Mouse (Mus musculus): ENCODE results near the gene Zfp775. TPM values are rescaled to one million over a fixed set of nuclear protein-coding genes. Genes with fewer than 3 reads are reported as not detected.

The Zfp775 gene
- total RNA-seq, 1 experiment, result 3.5 TPM

DNA sequence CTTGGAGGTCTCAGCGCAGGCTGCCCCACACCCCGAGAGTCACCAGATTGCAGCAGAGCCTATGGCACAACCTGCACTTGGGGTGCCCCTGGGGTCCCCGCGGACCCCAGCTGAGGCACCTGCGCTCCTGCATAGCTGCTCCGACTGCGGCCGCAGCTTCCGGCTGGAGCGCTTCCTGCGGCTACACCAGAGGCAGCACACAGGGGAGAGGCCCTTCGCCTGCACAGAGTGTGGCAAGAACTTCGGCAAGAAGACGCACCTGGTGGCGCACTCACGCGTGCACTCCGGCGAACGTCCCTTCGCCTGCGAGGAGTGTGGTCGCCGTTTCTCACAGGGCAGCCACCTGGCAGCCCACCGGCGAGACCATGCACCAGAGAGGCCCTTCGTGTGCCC lies 4.6 kb upstream of the Zfp775 start:
- Histone ChIP-seq H3K4me1 (ENCODE audit: control insufficient read depth in 2 of 2, insufficient read depth in 2 of 2, low read length in 2 of 2, poor library complexity in 1 of 2) (peaks cover 0 to 7% of the 10 kb centered on the region in 2 experiments; a peak in 2 of 4 replicates), H3K9ac (ENCODE audit: insufficient read depth, low read depth, low read length, poor library complexity, severe bottlenecking) (peak overlapping the region; percentile 37), H3K4me3 (ENCODE audit: insufficient read depth in 1 of 2, low read depth in 1 of 2, low read length in 2 of 2, poor library complexity in 1 of 2, severe bottlenecking in 1 of 2) (peak overlapping the region; percentile 54 to 64), H3K9me3 (ENCODE audit: control insufficient read depth, insufficient read depth, low read depth, low read length) (no peaks in the 10 kb centered on the region), H3K36me3 (ENCODE audit: control insufficient read depth, insufficient read depth, low read length, poor library complexity, severe bottlenecking) (peaks cover 14% of the 10 kb centered on the region; the same call in 1 of the 2 replicates), H3K27ac (ENCODE audit: insufficient read depth, low read depth, low read length, poor library complexity, severe bottlenecking) (no peak overlapping the region)
- TF ChIP-seq ZNF384 (IDR thresholded peaks at IDR 0.05; ENCODE audit: low read depth, low read length) (no peak), MAFK (IDR thresholded peaks at IDR 0.05; ENCODE audit: insufficient read depth, low read depth, low read length) (no peak)
- in situ Hi-C loops (cut with MboI; ENCODE audit: low sequenced_read_pairs in 2 of 2, unreplicated experiment in 2 of 2), result no loop called here
- no peak for DNase-seq (ENCODE audit: low read depth, low spot score)

DNA sequence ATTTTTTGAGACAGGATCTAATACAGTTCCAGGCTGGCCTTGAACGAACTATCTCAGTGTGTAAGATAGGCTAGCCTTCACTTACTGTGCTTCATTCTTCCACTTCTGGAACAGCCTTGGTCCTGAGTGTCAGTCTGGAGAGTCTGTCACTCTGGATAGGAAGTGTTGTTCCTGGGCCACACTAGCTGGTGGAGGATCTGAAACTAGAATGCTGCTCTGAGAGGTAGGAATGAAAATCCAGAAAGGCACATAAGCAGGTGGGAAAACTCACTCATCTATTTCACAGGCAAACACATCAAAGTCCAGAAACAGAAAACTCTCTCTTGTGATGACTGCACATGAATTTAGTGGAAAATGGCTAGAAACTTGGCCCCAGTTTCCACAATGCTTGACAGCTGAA lies 1.3 kb upstream of the Zfp775 start:
- Histone ChIP-seq H3K36me3 (ENCODE audit: control insufficient read depth, insufficient read depth, low read length, poor library complexity, severe bottlenecking) (peaks cover 14% of the 10 kb centered on the region; the same call in 1 of the 2 replicates), H3K4me3 (ENCODE audit: insufficient read depth in 1 of 2, low read depth in 1 of 2, low read length in 2 of 2, poor library complexity in 1 of 2, severe bottlenecking in 1 of 2) (no peak overlapping the region), H3K27ac (ENCODE audit: insufficient read depth, low read depth, low read length, poor library complexity, severe bottlenecking) (no peak overlapping the region), H3K9ac (ENCODE audit: insufficient read depth, low read depth, low read length, poor library complexity, severe bottlenecking) (no peak overlapping the region), H3K4me1 (ENCODE audit: control insufficient read depth in 2 of 2, insufficient read depth in 2 of 2, low read length in 2 of 2, poor library complexity in 1 of 2) (peaks cover 0 to 5% of the 10 kb centered on the region in 2 experiments; a peak in 1 of 4 replicates), H3K9me3 (ENCODE audit: control insufficient read depth, insufficient read depth, low read depth, low read length) (no peaks in the 10 kb centered on the region)
- no peak for DNase-seq (ENCODE audit: low read depth, low spot score)
- no peak for TF ChIP-seq ZNF384 (IDR thresholded peaks at IDR 0.05; ENCODE audit: low read depth, low read length)
- in situ Hi-C loops (cut with MboI; ENCODE audit: low sequenced_read_pairs in 2 of 2, unreplicated experiment in 2 of 2), result no loop called here

DNA sequence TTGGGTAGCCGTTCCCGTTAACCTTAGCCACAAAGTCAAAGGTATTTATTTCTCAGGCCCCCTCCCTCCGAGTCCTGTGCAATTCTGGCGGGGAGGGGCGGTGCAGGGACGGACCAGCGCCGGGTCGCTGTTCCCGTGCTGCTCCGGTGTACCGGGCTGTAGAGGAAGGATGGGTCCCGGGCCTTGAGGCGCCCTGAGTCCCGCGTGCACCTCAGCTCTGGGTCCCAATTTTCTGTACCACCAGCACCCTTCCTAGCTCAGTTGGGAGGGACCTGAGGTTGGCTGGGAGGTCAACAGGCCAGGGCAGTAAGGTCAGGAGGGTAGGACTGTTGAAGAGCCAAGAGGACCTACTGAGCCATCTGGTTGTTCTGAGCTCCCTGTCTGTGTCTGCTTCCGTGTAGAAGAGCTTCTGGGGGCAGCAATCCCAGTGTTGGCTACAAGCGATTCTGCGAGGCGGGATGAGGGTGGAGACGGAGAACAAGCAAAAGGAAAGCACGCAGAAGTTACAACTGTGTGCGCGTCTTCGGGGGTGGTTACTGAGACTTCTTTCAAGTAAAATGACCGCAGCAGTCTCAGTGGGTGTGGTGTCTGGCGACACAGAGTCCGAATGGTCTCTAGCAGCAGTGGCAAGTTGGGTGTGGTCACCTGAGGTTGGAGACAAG lies 348 bp downstream of the Zfp775 start:
- Histone ChIP-seq H3K9me3 (ENCODE audit: control insufficient read depth, insufficient read depth, low read depth, low read length) (no peaks in the 10 kb centered on the region), H3K27ac (ENCODE audit: insufficient read depth, low read depth, low read length, poor library complexity, severe bottlenecking) (no peak overlapping the region), H3K4me3 (ENCODE audit: insufficient read depth in 1 of 2, low read depth in 1 of 2, low read length in 2 of 2, poor library complexity in 1 of 2, severe bottlenecking in 1 of 2) (peak overlapping the region; percentile 68 to 75), H3K36me3 (ENCODE audit: control insufficient read depth, insufficient read depth, low read length, poor library complexity, severe bottlenecking) (peaks cover 6% of the 10 kb centered on the region; the same call in 1 of the 2 replicates), H3K9ac (ENCODE audit: insufficient read depth, low read depth, low read length, poor library complexity, severe bottlenecking) (peak overlapping the region; percentile 66), H3K4me1 (ENCODE audit: control insufficient read depth in 2 of 2, insufficient read depth in 2 of 2, low read length in 2 of 2, poor library complexity in 1 of 2) (peaks cover 0 to 2% of the 10 kb centered on the region in 2 experiments; a peak in 1 of 4 replicates)
- TF ChIP-seq CHD2 (IDR thresholded peaks at IDR 0.05; ENCODE audit: low read depth, low read length) (no peak), MAFK (IDR thresholded peaks at IDR 0.05; ENCODE audit: insufficient read depth, low read depth, low read length) (no peak), HCFC1 (IDR thresholded peaks at IDR 0.05; ENCODE audit: borderline replicate concordance, insufficient read depth, low read length) (no peak), ZC3H11A (IDR thresholded peaks at IDR 0.05; ENCODE audit: borderline replicate concordance, low read depth, low read length) (no peak)
- in situ Hi-C loops (cut with MboI; ENCODE audit: low sequenced_read_pairs in 2 of 2, unreplicated experiment in 2 of 2), result no loop called here
- DNase-seq (ENCODE audit: low read depth, low spot score), result no peak

DNA sequence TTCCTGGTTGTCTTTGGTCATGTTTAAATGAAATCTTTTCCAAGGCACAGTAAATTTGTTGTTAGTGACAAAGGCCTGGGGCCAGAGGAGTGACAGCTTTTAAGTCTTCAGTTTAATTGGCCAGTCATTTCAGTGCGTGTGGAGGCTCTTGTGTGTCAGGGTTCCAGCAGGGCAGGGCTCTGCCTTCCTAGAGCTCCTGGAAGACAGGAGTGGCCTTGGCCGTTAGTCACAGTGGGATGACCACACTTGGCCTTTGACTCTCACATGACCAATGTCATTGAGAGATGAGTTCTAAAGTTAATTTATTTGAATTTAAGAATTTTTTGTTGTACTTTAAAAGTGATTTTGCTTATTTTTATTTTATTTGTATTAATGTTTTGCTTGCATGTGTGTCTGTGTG lies 6.3 kb downstream of the Zfp775 start:
- H3K9ac ChIP-seq (ENCODE audit: insufficient read depth, low read depth, low read length, poor library complexity, severe bottlenecking), result no peak overlapping the region
- TF ChIP-seq HCFC1 (IDR thresholded peaks at IDR 0.05; ENCODE audit: borderline replicate concordance, insufficient read depth, low read length), result no peak
- no peak for TF ChIP-seq MAFK (IDR thresholded peaks at IDR 0.05; ENCODE audit: insufficient read depth, low read depth, low read length)
- no peak for TF ChIP-seq ZNF384 (IDR thresholded peaks at IDR 0.05; ENCODE audit: low read depth, low read length)
- TF ChIP-seq CHD2 (IDR thresholded peaks at IDR 0.05; ENCODE audit: low read depth, low read length), result no peak
- TF ChIP-seq ZC3H11A (IDR thresholded peaks at IDR 0.05; ENCODE audit: borderline replicate concordance, low read depth, low read length), result no peak
- in situ Hi-C loops (cut with MboI; ENCODE audit: low sequenced_read_pairs in 2 of 2, unreplicated experiment in 2 of 2), result no loop called here

DNA sequence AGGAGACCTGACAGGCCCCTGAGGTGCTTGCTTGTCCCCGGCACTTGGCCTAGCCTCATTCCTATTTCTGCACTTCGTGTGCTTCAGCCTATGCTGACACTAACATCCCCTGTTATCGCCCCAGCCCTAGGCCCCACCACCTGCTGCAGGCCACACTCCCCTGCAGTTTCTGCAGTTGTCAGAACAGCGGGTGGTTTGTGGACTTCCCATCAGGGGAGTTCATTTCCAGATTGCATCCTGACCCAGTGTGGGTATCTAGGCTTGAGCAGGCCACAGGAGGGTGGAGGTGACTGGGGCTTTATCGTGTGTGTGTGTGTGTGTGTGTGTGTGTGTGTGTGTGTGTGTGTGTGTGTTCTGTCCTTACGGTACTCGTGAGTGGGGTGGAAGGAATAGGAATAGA lies 7.6 kb downstream of the Zfp775 start:
- TF ChIP-seq ZNF384 (IDR thresholded peaks at IDR 0.05; ENCODE audit: low read depth, low read length), result no peak
- no peak for TF ChIP-seq ZC3H11A (IDR thresholded peaks at IDR 0.05; ENCODE audit: borderline replicate concordance, low read depth, low read length)
- TF ChIP-seq CHD2 (IDR thresholded peaks at IDR 0.05; ENCODE audit: low read depth, low read length), result no peak
- no peak for TF ChIP-seq HCFC1 (IDR thresholded peaks at IDR 0.05; ENCODE audit: borderline replicate concordance, insufficient read depth, low read length)
- no peak for TF ChIP-seq MAFK (IDR thresholded peaks at IDR 0.05; ENCODE audit: insufficient read depth, low read depth, low read length)
- no peaks in the 10 kb centered on the region for H3K36me3 ChIP-seq (ENCODE audit: control insufficient read depth, insufficient read depth, low read length, poor library complexity, severe bottlenecking)
- no peak overlapping the region for H3K4me3 ChIP-seq (ENCODE audit: insufficient read depth in 1 of 2, low read depth in 1 of 2, low read length in 2 of 2, poor library complexity in 1 of 2, severe bottlenecking in 1 of 2)
- DNase-seq (ENCODE audit: low read depth, low spot score), result no peak
- no peak overlapping the region for H3K27ac ChIP-seq (ENCODE audit: insufficient read depth, low read depth, low read length, poor library complexity, severe bottlenecking)
- in situ Hi-C loops (cut with MboI; ENCODE audit: low sequenced_read_pairs in 2 of 2, unreplicated experiment in 2 of 2), result no loop called here
- H3K9ac ChIP-seq (ENCODE audit: insufficient read depth, low read depth, low read length, poor library complexity, severe bottlenecking), result 0 out of 2 replicates have a peak overlapping the region, but pooled peaks have one; percentile 4
- no peaks in the 10 kb centered on the region for H3K9me3 ChIP-seq (ENCODE audit: control insufficient read depth, insufficient read depth, low read depth, low read length)
- H3K4me1 ChIP-seq (ENCODE audit: control insufficient read depth in 2 of 2, insufficient read depth in 2 of 2, low read length in 2 of 2, poor library complexity in 1 of 2), result peaks cover 0 to 5% of the 10 kb centered on the region in 2 experiments; a peak in 1 of 4 replicates

More for the DNA sequence above, 6.3 kb downstream of the Zfp775 start:
- H3K36me3 ChIP-seq (ENCODE audit: control insufficient read depth, insufficient read depth, low read length, poor library complexity, severe bottlenecking), result no peaks in the 10 kb centered on the region
- no peak overlapping the region for H3K27ac ChIP-seq (ENCODE audit: insufficient read depth, low read depth, low read length, poor library complexity, severe bottlenecking)
- H3K4me1 ChIP-seq (ENCODE audit: control insufficient read depth in 2 of 2, insufficient read depth in 2 of 2, low read length in 2 of 2, poor library complexity in 1 of 2), result peaks cover 0 to 5% of the 10 kb centered on the region in 2 experiments; a peak in 1 of 4 replicates
- no peak overlapping the region for H3K4me3 ChIP-seq (ENCODE audit: insufficient read depth in 1 of 2, low read depth in 1 of 2, low read length in 2 of 2, poor library complexity in 1 of 2, severe bottlenecking in 1 of 2)
- H3K9me3 ChIP-seq (ENCODE audit: control insufficient read depth, insufficient read depth, low read depth, low read length), result no peaks in the 10 kb centered on the region
- no peak for DNase-seq (ENCODE audit: low read depth, low spot score)

Data from ES-E14 (cell line).